Mouse (Mus musculus): ENCODE data around the gene Chek2. TPM values are rescaled to one million over a fixed set of nuclear protein-coding genes. Genes with fewer than 3 reads are reported as not detected.

The Chek2 gene
- polyA plus RNA-seq (2012; rRNA removed) (19.9 and 26.2 TPM in 2 replicates), polyA plus RNA-seq (2014; fragmentation: Nextera tagmentation; extraction: Ambion mirVana) (26.7 and 31.2 TPM in 2 replicates)

DNA sequence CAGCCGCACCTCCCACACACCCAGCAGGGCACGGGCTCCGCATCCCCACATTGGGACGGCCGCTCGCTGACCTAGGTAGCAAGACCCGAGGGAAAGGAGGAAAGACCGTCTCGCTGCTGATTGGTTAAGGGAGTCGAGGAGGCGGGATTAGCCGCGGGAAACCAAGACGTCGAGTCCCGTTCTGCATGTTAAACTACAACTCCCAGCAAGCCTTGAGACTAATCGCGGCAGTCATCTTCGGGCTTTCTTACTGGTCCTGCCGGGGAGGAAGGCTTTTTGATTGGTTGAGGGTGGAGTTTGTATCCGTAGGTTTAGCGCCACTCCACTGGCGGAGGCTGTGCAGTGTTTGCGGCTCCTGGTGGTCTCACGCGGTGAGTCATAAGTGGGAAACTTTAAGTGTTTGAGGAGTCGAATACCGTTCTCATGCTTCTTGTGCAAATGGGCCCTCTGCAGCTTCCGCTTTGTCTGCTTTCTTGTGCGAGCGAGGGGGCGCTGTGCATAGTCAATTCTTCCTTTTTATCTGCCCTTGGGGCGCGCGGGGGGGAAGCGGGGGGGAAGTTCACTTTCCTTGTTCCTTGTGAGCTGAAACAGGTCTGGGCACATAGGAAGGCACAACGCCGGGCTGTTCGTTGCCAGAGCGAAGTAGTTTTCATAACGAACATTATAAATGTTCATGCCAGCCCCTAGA, at the start of gene Chek2, which contains the start of gene Hscb:
Gene Chek2, plus strand, starts transcription at position 302 of the 688 bp plus-strand sequence.
Gene Hscb, minus strand, starts transcription at position 100 of the 688 bp plus-strand sequence.
- peak within 1 kb of the TSS; percentile 95 to 97 for H3K4me3 ChIP-seq (ENCODE audit: insufficient read depth in 1 of 2, low read depth in 2 of 2, low read length in 2 of 2)
- H3K4me2 ChIP-seq (ENCODE audit: low read depth) = peak within 1 kb of the TSS; percentile 81
- DNase-seq (ENCODE audit: low read depth in 3 of 3, low spot score in 3 of 3) (peak; percentile 98 to 99 (median 99)), ATAC-seq (ENCODE audit: insufficient read depth) (peak; percentile 82)
- peaks cover 36 to 41% of the 10 kb centered on the region in 2 experiments for H3K4me1 ChIP-seq (replicated peaks; ENCODE audit: control insufficient read depth in 2 of 2, insufficient read depth in 2 of 2, low read length in 1 of 2)
- peak within 1 kb of the TSS; percentile 100 for H3K27ac ChIP-seq
- under 1% methylated on average over 41 of the region's 41 CpGs for WGBS (ENCODE audit: insufficient replicate concordance)
- TF ChIP-seq CTCF (IDR thresholded peaks at IDR 0.05; ENCODE audit: low read depth) = peak; percentile 63
- TF ChIP-seq EP300 (IDR thresholded peaks at IDR 0.05; ENCODE audit: low read depth) = no peak
- peak within 1 kb of the TSS; percentile 97 for H3K9ac ChIP-seq (replicated peaks)
- no peaks in the 10 kb centered on the region for H3K9me3 ChIP-seq (ENCODE audit: control insufficient read depth, low read length)
- no peaks in the 10 kb centered on the region for H3K27me3 ChIP-seq (ENCODE audit: control insufficient read depth, insufficient read depth, low read length)
- peaks cover 36% of the 10 kb centered on the region for H3K36me3 ChIP-seq (replicated peaks; ENCODE audit: control insufficient read depth, insufficient read depth, low read depth)

DNA sequence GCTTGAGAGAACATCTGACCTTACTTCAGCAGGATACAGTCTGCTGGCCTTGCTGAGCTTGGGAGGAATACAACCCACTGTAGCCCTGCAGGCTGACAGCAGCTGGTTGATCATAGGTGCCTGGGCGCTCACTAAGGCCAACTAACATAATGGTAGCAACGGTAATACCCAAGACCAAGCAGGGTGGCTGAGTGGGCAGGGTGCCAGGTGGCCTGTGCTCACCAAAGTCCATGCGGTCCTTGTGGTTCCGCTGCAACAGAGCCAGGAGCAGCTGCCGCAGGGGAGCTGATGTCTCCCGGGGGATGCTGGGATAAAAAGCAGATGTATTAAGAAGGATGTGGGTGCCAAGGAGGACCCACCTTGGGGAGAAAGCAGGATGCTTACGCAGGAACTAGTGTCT, 45.4 kb upstream of the Chek2 start:
- DNase-seq (ENCODE audit: low read depth in 3 of 3, low spot score in 3 of 3) = no peak
- H3K4me3 ChIP-seq (ENCODE audit: insufficient read depth in 1 of 2, low read depth in 2 of 2, low read length in 2 of 2) = no peak overlapping the region
- H3K36me3 ChIP-seq (replicated peaks; ENCODE audit: control insufficient read depth, insufficient read depth, low read depth) = peaks cover 90% of the 10 kb centered on the region
- H3K4me1 ChIP-seq (replicated peaks; ENCODE audit: control insufficient read depth in 2 of 2, insufficient read depth in 2 of 2, low read length in 1 of 2) = peaks cover 0 to 10% of the 10 kb centered on the region in 2 experiments; a peak in 1 of 4 replicates
- no peaks in the 10 kb centered on the region for H3K9me3 ChIP-seq (ENCODE audit: control insufficient read depth, low read length)
- 92% methylated on average over 7 of the region's 7 CpGs for WGBS (ENCODE audit: insufficient replicate concordance)
- ATAC-seq (ENCODE audit: insufficient read depth) = no peak
- no peaks in the 10 kb centered on the region for H3K27me3 ChIP-seq (ENCODE audit: control insufficient read depth, insufficient read depth, low read length)
- no peak overlapping the region for H3K27ac ChIP-seq
- H3K4me2 ChIP-seq (ENCODE audit: low read depth) = no peak overlapping the region
- TF ChIP-seq CTCF (IDR thresholded peaks at IDR 0.05; ENCODE audit: low read depth) = no peak
- TF ChIP-seq EP300 (IDR thresholded peaks at IDR 0.05; ENCODE audit: low read depth) = no peak
- H3K9ac ChIP-seq (replicated peaks) = no peak overlapping the region

DNA sequence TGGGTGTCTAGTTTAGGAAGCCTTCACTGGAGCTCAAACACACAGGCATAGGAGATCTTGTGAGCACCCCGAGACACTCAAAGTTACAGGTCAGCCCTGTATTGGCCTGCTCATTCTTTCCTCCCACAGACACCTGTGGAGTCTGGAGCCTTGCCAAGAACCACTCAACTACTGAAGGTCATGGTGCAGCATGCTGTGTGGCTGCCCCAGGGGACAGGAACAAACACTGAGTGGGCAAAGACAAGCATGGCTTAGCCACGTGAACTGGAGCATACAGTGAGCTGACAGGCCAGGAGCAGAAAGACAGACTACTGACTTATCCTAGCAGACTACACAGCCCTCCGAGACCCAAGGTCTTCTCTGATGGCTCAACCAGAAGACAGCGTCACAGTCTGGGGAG, 42.1 kb upstream of the Chek2 start:
- Histone ChIP-seq H3K4me3 (ENCODE audit: insufficient read depth in 1 of 2, low read depth in 2 of 2, low read length in 2 of 2) (no peak overlapping the region), H3K4me1 (replicated peaks; ENCODE audit: control insufficient read depth in 2 of 2, insufficient read depth in 2 of 2, low read length in 1 of 2) (peaks cover 2 to 23% of the 10 kb centered on the region in 2 experiments), H3K9me3 (ENCODE audit: control insufficient read depth, low read length) (no peaks in the 10 kb centered on the region), H3K9ac (replicated peaks) (no peak overlapping the region), H3K36me3 (replicated peaks; ENCODE audit: control insufficient read depth, insufficient read depth, low read depth) (peaks cover 58% of the 10 kb centered on the region), H3K4me2 (ENCODE audit: low read depth) (no peak overlapping the region), H3K27ac (no peak overlapping the region), H3K27me3 (ENCODE audit: control insufficient read depth, insufficient read depth, low read length) (no peaks in the 10 kb centered on the region)
- TF ChIP-seq CTCF (IDR thresholded peaks at IDR 0.05; ENCODE audit: low read depth) (no peak), EP300 (IDR thresholded peaks at IDR 0.05; ENCODE audit: low read depth) (no peak)
- DNase-seq (ENCODE audit: low read depth in 3 of 3, low spot score in 3 of 3) (no peak), ATAC-seq (ENCODE audit: insufficient read depth) (peak; percentile 52)
- 70% methylated on average over 4 of the region's 4 CpGs for WGBS (ENCODE audit: insufficient replicate concordance)

DNA sequence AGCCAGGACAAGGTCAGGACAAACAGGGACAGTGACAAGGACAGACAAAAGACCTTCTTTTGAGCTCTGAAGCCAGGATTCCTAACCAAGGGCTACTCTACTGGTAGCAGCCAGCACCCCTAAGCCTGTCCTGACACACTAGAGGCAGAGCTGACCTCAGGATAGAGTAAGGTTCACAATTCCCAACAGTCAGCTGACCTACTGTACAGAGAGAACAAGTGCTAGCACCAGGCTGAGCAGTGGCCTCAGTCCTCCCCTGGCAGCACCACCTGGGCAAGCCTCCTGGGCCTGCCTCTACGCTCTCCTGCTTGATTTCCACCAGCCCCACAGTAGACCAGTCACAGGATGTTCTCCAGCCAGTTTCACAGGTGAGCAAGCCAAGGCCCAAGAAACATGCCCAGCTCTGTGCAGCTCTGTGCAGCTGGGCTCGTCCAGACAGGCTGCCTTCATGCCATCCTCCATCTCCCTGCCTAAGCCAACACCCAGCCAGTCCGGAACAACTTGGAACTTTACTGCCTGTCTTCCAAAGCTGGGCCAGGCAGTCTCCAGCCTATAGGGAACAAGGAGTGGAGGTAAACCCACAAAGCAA, 38.6 kb upstream of the Chek2 start:
- no peak for ATAC-seq (ENCODE audit: insufficient read depth)
- H3K4me1 ChIP-seq (replicated peaks; ENCODE audit: control insufficient read depth in 2 of 2, insufficient read depth in 2 of 2, low read length in 1 of 2) = peaks cover 22 to 39% of the 10 kb centered on the region in 2 experiments
- no peak overlapping the region for H3K4me3 ChIP-seq (ENCODE audit: insufficient read depth in 1 of 2, low read depth in 2 of 2, low read length in 2 of 2)

DNA sequence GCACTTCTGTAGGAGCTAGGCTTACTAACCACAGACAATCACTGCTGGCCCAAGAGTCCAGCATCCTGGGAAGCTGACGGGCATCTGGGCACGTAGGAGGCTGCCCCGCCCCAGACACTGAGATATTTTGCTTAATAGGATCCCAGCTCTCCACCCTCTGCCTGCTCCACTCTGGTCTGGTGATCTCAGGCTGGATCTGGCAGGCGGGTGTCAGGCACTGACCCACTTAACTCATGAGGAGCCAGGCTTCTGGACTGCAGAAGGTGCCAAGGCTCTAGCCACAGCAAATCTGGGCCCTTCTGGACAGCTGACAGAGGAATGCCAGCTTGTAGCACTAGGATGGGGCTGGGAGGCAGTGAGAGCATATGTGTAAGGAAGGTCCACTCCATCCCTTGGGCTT, 37.6 kb upstream of the Chek2 start:
- Histone ChIP-seq H3K4me3 (ENCODE audit: insufficient read depth in 1 of 2, low read depth in 2 of 2, low read length in 2 of 2) (no peak overlapping the region), H3K4me1 (replicated peaks; ENCODE audit: control insufficient read depth in 2 of 2, insufficient read depth in 2 of 2, low read length in 1 of 2) (peaks cover 22 to 46% of the 10 kb centered on the region in 2 experiments), H3K9ac (replicated peaks) (no peak overlapping the region), H3K27ac (no peak overlapping the region), H3K4me2 (ENCODE audit: low read depth) (no peak overlapping the region), H3K27me3 (ENCODE audit: control insufficient read depth, insufficient read depth, low read length) (no peaks in the 10 kb centered on the region), H3K9me3 (ENCODE audit: control insufficient read depth, low read length) (no peaks in the 10 kb centered on the region), H3K36me3 (replicated peaks; ENCODE audit: control insufficient read depth, insufficient read depth, low read depth) (peaks cover 28% of the 10 kb centered on the region)
- 83% methylated on average over 4 of the region's 4 CpGs for WGBS (ENCODE audit: insufficient replicate concordance)
- TF ChIP-seq CTCF (IDR thresholded peaks at IDR 0.05; ENCODE audit: low read depth) = no peak
- TF ChIP-seq EP300 (IDR thresholded peaks at IDR 0.05; ENCODE audit: low read depth) = no peak
- no peak for ATAC-seq (ENCODE audit: insufficient read depth)
- DNase-seq (ENCODE audit: low read depth in 3 of 3, low spot score in 3 of 3) = no peak

More for the DNA sequence above, 38.6 kb upstream of the Chek2 start:
- Histone ChIP-seq H3K36me3 (replicated peaks; ENCODE audit: control insufficient read depth, insufficient read depth, low read depth) (peaks cover 30% of the 10 kb centered on the region), H3K9me3 (ENCODE audit: control insufficient read depth, low read length) (no peaks in the 10 kb centered on the region), H3K27ac (no peak overlapping the region), H3K4me2 (ENCODE audit: low read depth) (no peak overlapping the region), H3K27me3 (ENCODE audit: control insufficient read depth, insufficient read depth, low read length) (no peaks in the 10 kb centered on the region), H3K9ac (replicated peaks) (no peak overlapping the region)
- TF ChIP-seq EP300 (IDR thresholded peaks at IDR 0.05; ENCODE audit: low read depth) = no peak
- TF ChIP-seq CTCF (IDR thresholded peaks at IDR 0.05; ENCODE audit: low read depth) = no peak
- DNase-seq (ENCODE audit: low read depth in 3 of 3, low spot score in 3 of 3) = no peak
- WGBS (ENCODE audit: insufficient replicate concordance) = 82% methylated on average over 3 of the region's 3 CpGs

Data from liver, embryonic 14.5 days (tissue).